Mouse (Mus musculus): ENCODE results near the gene Shank2.

DNA sequence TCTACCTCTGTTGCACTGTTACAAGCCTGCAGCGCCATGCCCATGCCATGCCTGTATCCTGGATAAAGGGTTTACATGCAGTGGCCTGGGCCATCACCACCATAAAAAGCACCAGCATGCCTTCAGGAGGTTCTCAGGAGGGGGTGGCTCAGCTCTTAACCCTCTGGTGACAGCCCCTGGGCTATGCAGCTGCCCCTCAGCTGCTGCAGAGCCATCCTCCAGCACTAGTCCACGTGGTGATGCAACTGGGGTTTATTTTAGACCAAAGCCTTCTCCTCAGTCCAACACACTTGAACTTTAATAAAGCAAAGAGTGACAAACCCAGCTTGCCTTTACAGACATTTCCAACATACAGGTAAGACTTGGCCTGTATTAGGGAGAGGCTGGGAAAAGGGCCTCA lies 373.8 kb downstream of the Shank2 start:
- TF ChIP-seq CTCF (IDR thresholded peaks at IDR 0.05) (no peak), POLR2A (IDR thresholded peaks at IDR 0.05; ENCODE audit: insufficient read depth, low read depth, low read length) (no peak)

Measured in heart, adult 2 months (tissue).